Mouse (Mus musculus): ENCODE data around the gene Foxo3.

- TF ChIP-seq CTCF (IDR thresholded peaks at IDR 0.05; ENCODE audit: borderline replicate concordance, insufficient read depth, low read length) = no peak
- no peak for TF ChIP-seq POLR2A (IDR thresholded peaks at IDR 0.05; ENCODE audit: low read depth, low read length)
Measured at GRCm38 (mm10) chr10:42245256-42245601, 31.3 kb downstream of the Foxo3 start.

All from embryonic fibroblast, embryonic 13.5 days (primary cell).